Mouse (Mus musculus): ENCODE measurements at regions not wholly inside any gene's neighbourhood (a gene's known extent, or its start where the extent isn't known, plus 50 kb on each side); places are given as distances from the start of the nearest gene placed in this dataset.

GRCm38 (mm10) chr5:85895814-85896213 is 169.6 kb downstream of the Cenpc1 start:
- H3K9me3 ChIP-seq (ENCODE audit: control insufficient read depth, insufficient read depth, low read depth, low read length): no peaks in the 10 kb centered on the region
- H3K9ac ChIP-seq (ENCODE audit: insufficient read depth, low read depth, low read length, poor library complexity, severe bottlenecking): no peak overlapping the region
- H3K27ac ChIP-seq (ENCODE audit: insufficient read depth, low read depth, low read length, poor library complexity, severe bottlenecking): no peak overlapping the region
- TF ChIP-seq ZC3H11A (IDR thresholded peaks at IDR 0.05; ENCODE audit: borderline replicate concordance, low read depth, low read length) (no peak), ZNF384 (IDR thresholded peaks at IDR 0.05; ENCODE audit: low read depth, low read length) (no peak), HCFC1 (IDR thresholded peaks at IDR 0.05; ENCODE audit: borderline replicate concordance, insufficient read depth, low read length) (no peak), CHD2 (IDR thresholded peaks at IDR 0.05; ENCODE audit: low read depth, low read length) (no peak), MAFK (IDR thresholded peaks at IDR 0.05; ENCODE audit: insufficient read depth, low read depth, low read length) (no peak)
- no peaks in the 10 kb centered on the region for H3K4me1 ChIP-seq (ENCODE audit: control insufficient read depth in 2 of 2, insufficient read depth in 2 of 2, low read length in 2 of 2, poor library complexity in 1 of 2)
- DNase-seq (ENCODE audit: low read depth, low spot score): no peak
- H3K36me3 ChIP-seq (ENCODE audit: control insufficient read depth, insufficient read depth, low read length, poor library complexity, severe bottlenecking): no peaks in the 10 kb centered on the region
- no peak overlapping the region for H3K4me3 ChIP-seq (ENCODE audit: insufficient read depth in 1 of 2, low read depth in 1 of 2, low read length in 2 of 2, poor library complexity in 1 of 2, severe bottlenecking in 1 of 2)
- in situ Hi-C loops (cut with MboI; ENCODE audit: low sequenced_read_pairs in 2 of 2, unreplicated experiment in 2 of 2): no loop called here

- H3K4me1 ChIP-seq (ENCODE audit: control insufficient read depth in 2 of 2, insufficient read depth in 2 of 2, low read length in 2 of 2, poor library complexity in 1 of 2): no peaks in the 10 kb centered on the region
- no peak overlapping the region for H3K9ac ChIP-seq (ENCODE audit: insufficient read depth, low read depth, low read length, poor library complexity, severe bottlenecking)
- no peak for DNase-seq (ENCODE audit: low read depth, low spot score)
- no peak overlapping the region for H3K27ac ChIP-seq (ENCODE audit: insufficient read depth, low read depth, low read length, poor library complexity, severe bottlenecking)
- H3K36me3 ChIP-seq (ENCODE audit: control insufficient read depth, insufficient read depth, low read length, poor library complexity, severe bottlenecking): no peaks in the 10 kb centered on the region
- no peak overlapping the region for H3K4me3 ChIP-seq (ENCODE audit: insufficient read depth in 1 of 2, low read depth in 1 of 2, low read length in 2 of 2, poor library complexity in 1 of 2, severe bottlenecking in 1 of 2)
- H3K9me3 ChIP-seq (ENCODE audit: control insufficient read depth, insufficient read depth, low read depth, low read length): no peaks in the 10 kb centered on the region
- TF ChIP-seq CHD2 (IDR thresholded peaks at IDR 0.05; ENCODE audit: low read depth, low read length) (no peak), HCFC1 (IDR thresholded peaks at IDR 0.05; ENCODE audit: borderline replicate concordance, insufficient read depth, low read length) (no peak), MAFK (IDR thresholded peaks at IDR 0.05; ENCODE audit: insufficient read depth, low read depth, low read length) (no peak), ZNF384 (IDR thresholded peaks at IDR 0.05; ENCODE audit: low read depth, low read length) (no peak), ZC3H11A (IDR thresholded peaks at IDR 0.05; ENCODE audit: borderline replicate concordance, low read depth, low read length) (no peak)
- in situ Hi-C loops (cut with MboI; ENCODE audit: low sequenced_read_pairs in 2 of 2, unreplicated experiment in 2 of 2): no loop called here
Observed at GRCm38 (mm10) chr5:85870311-85870710, 195.1 kb downstream of the Cenpc1 start.

DNA sequence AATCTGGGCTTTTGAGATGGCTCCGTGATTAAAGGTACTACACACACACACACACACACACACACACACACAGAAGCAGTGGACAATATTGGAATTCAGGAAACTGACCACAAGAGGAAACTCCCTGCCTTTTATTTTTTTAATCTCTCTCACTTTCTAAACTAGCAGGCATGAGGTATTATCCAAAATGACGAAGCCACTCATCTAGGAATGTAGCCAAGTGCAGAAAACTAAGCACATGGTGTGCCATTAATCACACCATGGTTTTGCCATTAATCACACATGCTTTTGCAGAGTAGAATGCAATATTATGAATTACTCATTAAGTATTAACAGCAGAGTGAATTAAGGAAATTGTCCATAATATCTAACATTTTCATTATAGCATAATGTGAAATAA is 232.8 kb downstream of the Cenpc1 start:
- no peaks in the 10 kb centered on the region for H3K36me3 ChIP-seq (ENCODE audit: control insufficient read depth, insufficient read depth, low read length, poor library complexity, severe bottlenecking)
- DNase-seq (ENCODE audit: low read depth, low spot score): no peak
- in situ Hi-C loops (cut with MboI; ENCODE audit: low sequenced_read_pairs in 2 of 2, unreplicated experiment in 2 of 2): no loop called here

GRCm38 (mm10) chr5:85795531-85796197 is 269.7 kb downstream of the Cenpc1 start:
- no peak overlapping the region for H3K9ac ChIP-seq (ENCODE audit: insufficient read depth, low read depth, low read length, poor library complexity, severe bottlenecking)
- TF ChIP-seq HCFC1 (IDR thresholded peaks at IDR 0.05; ENCODE audit: borderline replicate concordance, insufficient read depth, low read length) (no peak), CHD2 (IDR thresholded peaks at IDR 0.05; ENCODE audit: low read depth, low read length) (no peak), ZC3H11A (IDR thresholded peaks at IDR 0.05; ENCODE audit: borderline replicate concordance, low read depth, low read length) (no peak), ZNF384 (IDR thresholded peaks at IDR 0.05; ENCODE audit: low read depth, low read length) (no peak), MAFK (IDR thresholded peaks at IDR 0.05; ENCODE audit: insufficient read depth, low read depth, low read length) (no peak)
- H3K4me3 ChIP-seq (ENCODE audit: insufficient read depth in 1 of 2, low read depth in 1 of 2, low read length in 2 of 2, poor library complexity in 1 of 2, severe bottlenecking in 1 of 2): no peak overlapping the region
- in situ Hi-C loops (cut with MboI; ENCODE audit: low sequenced_read_pairs in 2 of 2, unreplicated experiment in 2 of 2): no loop called here
- no peak overlapping the region for H3K27ac ChIP-seq (ENCODE audit: insufficient read depth, low read depth, low read length, poor library complexity, severe bottlenecking)
- H3K4me1 ChIP-seq (ENCODE audit: control insufficient read depth in 2 of 2, insufficient read depth in 2 of 2, low read length in 2 of 2, poor library complexity in 1 of 2): no peaks in the 10 kb centered on the region
- H3K9me3 ChIP-seq (ENCODE audit: control insufficient read depth, insufficient read depth, low read depth, low read length): no peaks in the 10 kb centered on the region
- H3K36me3 ChIP-seq (ENCODE audit: control insufficient read depth, insufficient read depth, low read length, poor library complexity, severe bottlenecking): no peaks in the 10 kb centered on the region
- DNase-seq (ENCODE audit: low read depth, low spot score): no peak

More for the DNA sequence above, 232.8 kb downstream of the Cenpc1 start:
- Histone ChIP-seq H3K27ac (ENCODE audit: insufficient read depth, low read depth, low read length, poor library complexity, severe bottlenecking) (no peak overlapping the region), H3K4me3 (ENCODE audit: insufficient read depth in 1 of 2, low read depth in 1 of 2, low read length in 2 of 2, poor library complexity in 1 of 2, severe bottlenecking in 1 of 2) (no peak overlapping the region), H3K4me1 (ENCODE audit: control insufficient read depth in 2 of 2, insufficient read depth in 2 of 2, low read length in 2 of 2, poor library complexity in 1 of 2) (no peaks in the 10 kb centered on the region), H3K9ac (ENCODE audit: insufficient read depth, low read depth, low read length, poor library complexity, severe bottlenecking) (no peak overlapping the region), H3K9me3 (ENCODE audit: control insufficient read depth, insufficient read depth, low read depth, low read length) (no peaks in the 10 kb centered on the region)
- TF ChIP-seq ZNF384 (IDR thresholded peaks at IDR 0.05; ENCODE audit: low read depth, low read length) (no peak), HCFC1 (IDR thresholded peaks at IDR 0.05; ENCODE audit: borderline replicate concordance, insufficient read depth, low read length) (no peak), MAFK (IDR thresholded peaks at IDR 0.05; ENCODE audit: insufficient read depth, low read depth, low read length) (no peak), CHD2 (IDR thresholded peaks at IDR 0.05; ENCODE audit: low read depth, low read length) (no peak), ZC3H11A (IDR thresholded peaks at IDR 0.05; ENCODE audit: borderline replicate concordance, low read depth, low read length) (no peak)
